Mouse (Mus musculus): ENCODE data around the gene Pitpnm3.
A peak's percentile ranks its signal among the peaks of the same experiment; 100 is the strongest.

Gene Pitpnm3

GRCm38 (mm10) chr11:72095994-72096393, 39.6 kb downstream of the Pitpnm3 start:
- DNase-seq (ENCODE audit: low read depth, low spot score) = no peak

DNA sequence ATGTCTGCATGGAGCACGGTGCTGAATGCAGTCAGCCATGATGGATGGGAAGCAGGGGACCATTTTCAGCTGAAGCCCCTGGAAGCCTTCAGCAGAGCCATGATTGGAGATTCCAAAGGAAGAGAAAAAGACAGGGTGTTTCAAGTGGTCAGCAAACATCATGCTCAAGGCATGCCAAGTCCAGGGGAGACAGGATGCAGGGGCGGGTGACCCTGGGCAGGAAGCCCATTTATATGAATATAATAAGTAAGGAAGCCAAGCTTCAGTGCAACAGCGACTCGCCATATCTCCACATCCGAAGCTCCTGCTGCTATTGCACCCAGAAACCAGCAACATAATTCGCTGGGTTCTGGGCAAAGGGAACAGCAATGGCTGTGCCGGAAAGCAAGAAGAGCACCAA, 41.1 kb downstream of the Pitpnm3 start:
- no peak for DNase-seq (ENCODE audit: low read depth, low spot score)

- no peak for DNase-seq (ENCODE audit: low read depth, low spot score)
Measured at GRCm38 (mm10) chr11:72092390-72092789, 43.2 kb downstream of the Pitpnm3 start.

GRCm38 (mm10) chr11:72086251-72087046, 49.1 kb downstream of the Pitpnm3 start:
- DNase-seq (ENCODE audit: low read depth, low spot score) = peak; percentile 95

DNA sequence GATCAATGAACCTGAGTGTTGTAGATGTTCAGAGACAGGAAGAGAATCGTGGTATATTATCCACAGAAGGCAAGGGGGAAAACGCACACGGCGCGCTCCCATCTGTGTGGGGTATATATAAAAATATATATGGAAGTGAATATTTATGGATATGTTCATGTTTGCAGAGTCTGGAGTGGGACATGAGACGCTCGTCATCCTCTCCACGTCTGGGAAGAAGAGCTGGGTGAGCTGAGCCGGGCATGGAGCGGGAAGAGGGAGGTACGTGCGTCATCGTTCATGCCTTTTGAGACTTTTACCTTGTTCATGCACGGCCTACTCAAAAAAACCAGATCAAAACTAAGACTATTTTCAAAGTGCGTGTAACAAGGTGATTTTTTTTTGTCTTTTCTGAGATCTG, 51.2 kb downstream of the Pitpnm3 start:
- DNase-seq (ENCODE audit: low read depth, low spot score) = peak; percentile 79

- DNase-seq (ENCODE audit: low read depth, low spot score) = peak; percentile 35
Measured at GRCm38 (mm10) chr11:72082601-72083000, 53.0 kb downstream of the Pitpnm3 start.

DNA sequence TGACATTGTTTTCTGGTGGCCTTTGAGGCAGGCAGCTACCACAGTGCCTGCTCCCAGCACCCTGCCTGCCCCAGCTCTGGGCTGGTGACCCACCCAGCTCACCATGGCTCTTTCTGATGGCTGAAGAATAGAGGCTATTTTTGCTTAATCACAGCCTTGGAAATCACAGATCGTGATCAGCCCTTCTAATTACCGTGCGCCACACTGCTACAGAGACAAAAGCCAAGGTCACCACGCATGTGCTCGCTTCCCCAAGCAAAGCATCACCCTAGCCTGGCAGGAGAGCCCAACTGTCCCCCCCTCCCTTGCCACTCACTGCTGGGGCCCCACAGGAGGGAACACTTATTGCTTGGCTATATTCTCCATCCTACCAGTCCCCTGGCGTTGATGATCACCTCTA, 55.1 kb downstream of the Pitpnm3 start:
- peak; percentile 76 for DNase-seq (ENCODE audit: low read depth, low spot score)

GRCm38 (mm10) chr11:72078647-72079046, 56.9 kb downstream of the Pitpnm3 start:
- peak; percentile 71 for DNase-seq (ENCODE audit: low read depth, low spot score)

- peak; percentile 38 for DNase-seq (ENCODE audit: low read depth, low spot score)
Measured at GRCm38 (mm10) chr11:72078056-72078455, 57.5 kb downstream of the Pitpnm3 start.

DNA sequence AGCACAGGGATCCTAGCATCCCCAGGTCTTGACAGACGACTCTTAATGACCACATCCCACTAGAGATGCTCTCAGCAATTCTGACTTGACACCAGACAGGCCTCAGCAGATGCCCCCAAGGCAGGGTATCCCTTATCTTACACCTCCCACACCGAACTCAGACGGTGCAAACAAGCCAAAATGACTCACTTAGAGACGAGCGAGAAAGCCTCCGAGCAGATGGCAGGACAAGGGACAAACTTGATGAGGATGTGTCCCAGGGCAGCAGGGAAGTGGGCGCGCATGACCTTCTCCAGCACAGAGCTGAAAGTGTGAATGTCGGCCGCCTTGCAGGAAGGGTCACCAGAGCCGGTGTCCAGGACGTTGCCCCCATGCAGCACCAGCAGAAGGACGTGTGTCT, 61.3 kb downstream of the Pitpnm3 start:
- DNase-seq (ENCODE audit: low read depth, low spot score) = peak; percentile 68

DNA sequence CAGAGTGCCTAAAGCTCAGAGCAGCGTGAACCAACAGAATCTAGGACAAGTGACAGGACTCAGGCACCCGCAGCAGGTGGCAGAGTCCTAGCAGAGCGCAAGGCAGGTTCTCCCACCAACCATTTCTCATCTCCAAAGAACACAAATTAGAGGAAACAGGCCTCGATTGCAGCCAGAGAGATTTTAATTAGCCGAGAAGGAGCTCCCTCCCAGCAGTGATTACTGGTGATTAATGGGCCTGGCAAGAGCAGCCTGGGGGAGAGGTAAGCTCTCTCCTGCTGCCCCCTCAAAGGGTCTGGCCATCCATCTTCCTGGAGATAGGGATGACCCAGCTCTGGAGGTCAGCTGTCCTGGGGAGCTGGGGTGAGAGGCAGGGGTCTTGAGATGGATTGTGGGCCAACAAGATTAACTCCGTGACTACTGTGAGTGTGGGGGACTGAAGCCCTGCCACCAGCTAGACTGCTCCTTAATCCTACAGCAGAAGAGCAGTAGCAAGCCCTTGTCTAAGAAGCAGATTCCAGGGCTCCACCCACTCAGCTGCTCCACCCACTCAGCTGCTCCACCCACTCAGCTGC, 63.2 kb downstream of the Pitpnm3 start:
- peak; percentile 36 for DNase-seq (ENCODE audit: low read depth, low spot score)

GRCm38 (mm10) chr11:72070733-72071132, 64.8 kb downstream of the Pitpnm3 start:
- no peak for DNase-seq (ENCODE audit: low read depth, low spot score)

GRCm38 (mm10) chr11:72068026-72068425, 67.6 kb downstream of the Pitpnm3 start:
- peak; percentile 92 for DNase-seq (ENCODE audit: low read depth, low spot score)

GRCm38 (mm10) chr11:72067326-72067725, 68.3 kb downstream of the Pitpnm3 start:
- DNase-seq (ENCODE audit: low read depth, low spot score) = peak; percentile 87

- DNase-seq (ENCODE audit: low read depth, low spot score) = peak; percentile 77
Measured at GRCm38 (mm10) chr11:72066330-72066729, 69.2 kb downstream of the Pitpnm3 start.

DNA sequence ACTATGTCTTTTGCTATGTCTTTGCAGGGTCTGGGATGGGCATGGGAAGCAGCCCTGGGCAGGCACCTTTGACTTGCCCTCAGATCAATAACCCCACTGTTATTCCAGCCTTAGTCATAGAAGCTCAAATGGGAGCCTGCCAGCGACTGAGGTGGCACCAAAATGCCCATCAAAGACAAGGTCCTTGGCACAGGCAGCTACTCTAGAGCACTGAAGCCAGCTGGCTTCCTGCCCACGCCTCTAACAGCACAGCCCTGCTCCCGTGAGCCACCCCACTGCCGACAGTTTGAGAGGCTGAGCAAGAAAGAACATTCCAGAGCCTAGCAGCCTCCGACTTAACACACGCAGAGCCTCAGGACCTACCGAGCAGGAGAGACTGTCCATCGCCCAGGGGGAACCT, 70.5 kb downstream of the Pitpnm3 start:
- DNase-seq (ENCODE audit: low read depth, low spot score) = peak; percentile 91

GRCm38 (mm10) chr11:72064414-72064813, 71.2 kb downstream of the Pitpnm3 start:
- DNase-seq (ENCODE audit: low read depth, low spot score) = no peak

DNA sequence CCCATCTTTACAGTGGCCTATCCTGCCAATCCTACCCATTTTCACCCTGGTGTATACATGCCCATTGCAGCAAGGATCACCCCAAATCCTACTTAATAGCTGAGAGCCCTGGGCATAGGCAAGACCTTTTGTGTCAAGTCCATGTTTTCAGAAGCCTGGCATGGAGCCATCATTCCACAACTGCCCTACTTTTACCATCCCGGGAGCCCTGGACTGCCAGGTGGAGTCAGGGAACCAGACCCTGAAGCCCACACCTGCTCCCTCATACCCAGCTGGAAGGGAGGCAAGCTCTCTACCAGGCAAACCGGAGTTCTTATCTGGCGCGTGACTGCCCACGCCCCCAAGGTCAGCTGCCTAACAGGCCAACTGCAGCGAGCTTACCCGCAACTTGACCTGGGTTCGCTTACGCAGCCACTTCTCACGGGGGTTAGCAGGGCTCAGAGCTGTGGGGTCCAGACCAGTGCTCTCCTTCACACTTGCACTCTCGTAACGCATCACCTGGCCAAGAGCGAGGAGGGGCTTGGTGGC, 74.4 kb downstream of the Pitpnm3 start:
- DNase-seq (ENCODE audit: low read depth, low spot score) = peak; percentile 37

DNA sequence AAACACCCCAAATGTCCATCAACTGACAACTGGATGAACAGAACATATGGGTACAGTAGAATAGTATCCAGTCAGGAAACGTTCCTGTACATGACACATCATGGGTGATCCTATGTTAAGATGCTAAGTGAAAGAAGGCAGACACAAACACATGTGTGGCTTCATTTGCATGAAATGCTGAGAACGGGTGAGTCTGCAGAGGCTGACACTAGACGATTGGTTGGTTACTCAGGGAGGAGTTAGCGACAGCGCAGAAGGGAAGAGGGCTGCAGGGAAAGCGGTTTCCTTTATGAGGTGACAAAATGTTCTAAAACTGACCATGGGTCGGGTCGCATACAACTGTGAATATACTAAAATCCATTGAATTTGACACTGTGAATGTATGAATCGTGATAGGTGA, 75.2 kb downstream of the Pitpnm3 start:
- DNase-seq (ENCODE audit: low read depth, low spot score) = no peak

- DNase-seq (ENCODE audit: low read depth, low spot score) = no peak
Measured at GRCm38 (mm10) chr11:72057166-72057565, 78.4 kb downstream of the Pitpnm3 start.

- no peak for DNase-seq (ENCODE audit: low read depth, low spot score)
Measured at GRCm38 (mm10) chr11:72055176-72055575, 80.4 kb downstream of the Pitpnm3 start.

GRCm38 (mm10) chr11:72052636-72053035, 82.9 kb downstream of the Pitpnm3 start:
- peak; percentile 90 for DNase-seq (ENCODE audit: low read depth, low spot score)

- no peak for DNase-seq (ENCODE audit: low read depth, low spot score)
Measured at GRCm38 (mm10) chr11:72052221-72052620, 83.4 kb downstream of the Pitpnm3 start.

All from brain, adult 2 months (tissue).